Mouse (Mus musculus): ENCODE measurements around the gene Mcrip2. TPM values are rescaled to one million over a fixed set of nuclear protein-coding genes. Genes with fewer than 3 reads are reported as not detected.
A peak's percentile ranks its signal among the peaks of the same experiment; 100 is the strongest.

The Mcrip2 gene
- polyA plus RNA-seq, 1 experiment: 84.8 TPM

DNA sequence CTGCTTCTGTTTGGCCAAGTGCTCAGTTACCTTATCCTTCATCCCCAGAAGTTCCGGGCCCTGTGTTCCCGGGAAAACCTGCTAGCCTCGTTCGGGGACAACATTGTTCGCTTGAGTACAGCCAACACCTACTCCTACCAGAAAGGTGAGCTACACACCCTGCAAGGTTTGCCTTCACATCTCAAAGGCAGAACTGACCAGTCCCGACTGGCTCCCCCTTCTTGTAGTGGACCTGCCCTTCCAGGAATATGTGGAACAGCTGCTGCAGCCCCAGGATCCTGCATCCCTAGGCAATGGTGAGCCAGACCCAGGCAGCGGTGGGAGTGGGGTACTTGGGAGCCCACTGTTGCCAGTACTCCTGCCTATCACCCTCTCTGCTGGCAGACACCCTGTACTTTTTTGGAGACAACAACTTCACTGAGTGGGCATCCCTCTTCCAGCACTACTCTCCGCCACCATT is 39.0 kb downstream of the Mcrip2 start:
- 26% methylated on average over 8 of the region's 8 CpGs for WGBS
- TF ChIP-seq CTCF (IDR thresholded peaks at IDR 0.05; ENCODE audit: extremely low read depth, insufficient read length, insufficient replicate concordance, low read depth, low read length): no peak
- no peak for TF ChIP-seq POLR2A (IDR thresholded peaks at IDR 0.05; ENCODE audit: low read depth, low read length)
- peaks cover 32% of the 10 kb centered on the region for H3K4me1 ChIP-seq (ENCODE audit: control insufficient read depth, insufficient read depth, insufficient read length, low read length)
- peak overlapping the region; percentile 60 for H3K27ac ChIP-seq (ENCODE audit: insufficient read depth, low read depth, low read length)
- H3K27me3 ChIP-seq (ENCODE audit: control insufficient read depth, insufficient read depth, low read length): no peaks in the 10 kb centered on the region
- peak overlapping the region; percentile 63 for H3K4me3 ChIP-seq (ENCODE audit: low read depth, low read length)
- H3K36me3 ChIP-seq (ENCODE audit: control insufficient read depth, insufficient read depth, low read length): peaks cover 24% of the 10 kb centered on the region

DNA sequence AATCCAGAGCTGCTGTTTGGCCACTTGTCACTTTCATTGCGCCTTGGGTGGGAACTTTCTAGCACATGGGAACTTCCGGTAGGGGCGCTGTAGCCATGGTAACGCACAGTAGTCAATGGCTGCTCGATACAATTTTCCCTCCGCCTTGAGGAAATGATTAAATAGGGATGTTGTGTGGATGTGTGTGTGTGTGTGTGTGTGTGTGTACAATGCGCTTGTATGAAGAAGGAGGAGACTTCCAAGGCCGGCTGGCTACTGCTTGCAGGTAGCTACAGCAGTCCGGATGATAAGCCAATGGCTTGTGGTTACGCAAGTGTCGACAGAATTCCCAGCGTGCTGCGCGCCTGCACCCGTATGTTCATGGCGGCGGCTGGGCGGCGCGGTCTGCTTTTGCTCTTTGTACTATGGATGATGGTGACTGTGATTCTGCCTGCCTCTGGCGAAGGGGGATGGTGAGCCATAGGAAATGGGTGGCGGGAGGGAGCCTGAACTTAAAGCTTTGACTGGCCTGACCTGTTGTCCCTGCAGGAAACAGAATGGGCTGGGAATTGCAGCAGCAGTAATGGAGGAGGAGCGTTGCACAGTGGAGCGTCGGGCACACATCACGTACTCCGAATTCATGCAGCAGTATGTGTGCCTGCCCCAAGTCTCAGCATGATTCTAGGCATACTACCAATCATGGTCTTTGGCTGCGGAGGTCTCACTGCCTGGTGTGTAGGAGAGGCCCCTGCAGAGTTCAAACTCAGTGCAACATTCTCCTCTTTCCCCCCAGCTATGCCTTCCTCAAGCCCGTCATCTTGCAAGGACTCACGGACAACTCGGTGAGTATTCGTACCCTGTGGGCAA is 39.6 kb downstream of the Mcrip2 start, which contains the start of gene Jmjd8:
Jmjd8 (plus strand) TSS at position 156 of the 846 bp plus-strand sequence.
- whole genome bisulfite sequencing: under 1% methylated on average over 32 of the region's 32 CpGs

GRCm38 (mm10) chr17:25828223-25828594 is 40.4 kb downstream of the Mcrip2 start:
- WGBS: 84% methylated on average over 8 of the region's 8 CpGs

More for the DNA sequence above, 39.6 kb downstream of the Mcrip2 start, which contains the start of gene Jmjd8:
- Histone ChIP-seq H3K36me3 (ENCODE audit: control insufficient read depth, insufficient read depth, low read length) (peaks cover 24% of the 10 kb centered on the region), H3K4me1 (ENCODE audit: control insufficient read depth, insufficient read depth, insufficient read length, low read length) (peaks cover 33% of the 10 kb centered on the region), H3K27ac (ENCODE audit: insufficient read depth, low read depth, low read length) (peak within 1 kb of the TSS; percentile 60), H3K4me3 (ENCODE audit: low read depth, low read length) (peak within 1 kb of the TSS; percentile 63), H3K27me3 (ENCODE audit: control insufficient read depth, insufficient read depth, low read length) (no peaks in the 10 kb centered on the region)
- no peak for TF ChIP-seq POLR2A (IDR thresholded peaks at IDR 0.05; ENCODE audit: low read depth, low read length)
- TF ChIP-seq CTCF (IDR thresholded peaks at IDR 0.05; ENCODE audit: extremely low read depth, insufficient read length, insufficient replicate concordance, low read depth, low read length): peak; percentile 56; the same call in 1 of the 2 replicates

GRCm38 (mm10) chr17:25827546-25828222 is 40.9 kb downstream of the Mcrip2 start:
- WGBS: 94% methylated on average over 22 of the region's 22 CpGs
- peaks cover 32% of the 10 kb centered on the region for H3K4me1 ChIP-seq (ENCODE audit: control insufficient read depth, insufficient read depth, insufficient read length, low read length)

More at GRCm38 (mm10) chr17:25828223-25828594, 40.4 kb downstream of the Mcrip2 start:
- peak overlapping the region; percentile 63 for H3K4me3 ChIP-seq (ENCODE audit: low read depth, low read length)
- peaks cover 32% of the 10 kb centered on the region for H3K4me1 ChIP-seq (ENCODE audit: control insufficient read depth, insufficient read depth, insufficient read length, low read length)
- TF ChIP-seq POLR2A (IDR thresholded peaks at IDR 0.05; ENCODE audit: low read depth, low read length): no peak
- TF ChIP-seq CTCF (IDR thresholded peaks at IDR 0.05; ENCODE audit: extremely low read depth, insufficient read length, insufficient replicate concordance, low read depth, low read length): no peak
- H3K36me3 ChIP-seq (ENCODE audit: control insufficient read depth, insufficient read depth, low read length): peaks cover 24% of the 10 kb centered on the region
- peak overlapping the region; percentile 51 for H3K27ac ChIP-seq (ENCODE audit: insufficient read depth, low read depth, low read length)
- no peaks in the 10 kb centered on the region for H3K27me3 ChIP-seq (ENCODE audit: control insufficient read depth, insufficient read depth, low read length)

DNA sequence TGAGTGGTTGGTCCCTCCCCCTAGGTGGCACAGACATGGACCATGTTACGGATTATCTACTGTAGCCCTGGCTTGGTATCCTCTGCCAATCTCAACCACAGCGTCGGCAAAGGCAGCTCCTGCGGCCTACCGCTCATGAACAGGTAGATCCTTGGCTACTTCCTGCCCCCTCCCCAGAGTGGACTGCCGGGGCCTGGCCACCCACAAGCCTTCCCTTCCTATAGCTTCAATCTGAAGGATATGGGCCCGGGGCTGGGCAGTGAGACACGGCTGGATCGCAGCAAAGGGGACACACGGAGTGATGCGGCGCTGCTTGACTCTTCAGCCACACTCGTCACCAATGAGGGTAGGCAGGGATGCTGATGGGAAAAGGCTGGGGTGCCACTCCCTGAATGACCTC is 41.6 kb downstream of the Mcrip2 start:
- H3K36me3 ChIP-seq (ENCODE audit: control insufficient read depth, insufficient read depth, low read length): peaks cover 24% of the 10 kb centered on the region
- TF ChIP-seq CTCF (IDR thresholded peaks at IDR 0.05; ENCODE audit: extremely low read depth, insufficient read length, insufficient replicate concordance, low read depth, low read length) (no peak), POLR2A (IDR thresholded peaks at IDR 0.05; ENCODE audit: low read depth, low read length) (no peak)
- no peak overlapping the region for H3K4me3 ChIP-seq (ENCODE audit: low read depth, low read length)
- H3K27ac ChIP-seq (ENCODE audit: insufficient read depth, low read depth, low read length): no peak overlapping the region
- H3K27me3 ChIP-seq (ENCODE audit: control insufficient read depth, insufficient read depth, low read length): no peaks in the 10 kb centered on the region
- 96% methylated on average over 13 of the region's 13 CpGs for WGBS
- H3K4me1 ChIP-seq (ENCODE audit: control insufficient read depth, insufficient read depth, insufficient read length, low read length): peaks cover 32% of the 10 kb centered on the region

More at GRCm38 (mm10) chr17:25827546-25828222, 40.9 kb downstream of the Mcrip2 start:
- Histone ChIP-seq H3K27me3 (ENCODE audit: control insufficient read depth, insufficient read depth, low read length) (no peaks in the 10 kb centered on the region), H3K27ac (ENCODE audit: insufficient read depth, low read depth, low read length) (no peak overlapping the region), H3K36me3 (ENCODE audit: control insufficient read depth, insufficient read depth, low read length) (peaks cover 24% of the 10 kb centered on the region), H3K4me3 (ENCODE audit: low read depth, low read length) (no peak overlapping the region)
- TF ChIP-seq CTCF (IDR thresholded peaks at IDR 0.05; ENCODE audit: extremely low read depth, insufficient read length, insufficient replicate concordance, low read depth, low read length): no peak
- no peak for TF ChIP-seq POLR2A (IDR thresholded peaks at IDR 0.05; ENCODE audit: low read depth, low read length)

- Histone ChIP-seq H3K4me1 (ENCODE audit: control insufficient read depth, insufficient read depth, insufficient read length, low read length) (peaks cover 22% of the 10 kb centered on the region), H3K27me3 (ENCODE audit: control insufficient read depth, insufficient read depth, low read length) (no peaks in the 10 kb centered on the region), H3K27ac (ENCODE audit: insufficient read depth, low read depth, low read length) (no peak overlapping the region), H3K4me3 (ENCODE audit: low read depth, low read length) (no peak overlapping the region), H3K36me3 (ENCODE audit: control insufficient read depth, insufficient read depth, low read length) (peaks cover 18% of the 10 kb centered on the region)
- WGBS: 95% methylated on average over 27 of the region's 27 CpGs
- TF ChIP-seq POLR2A (IDR thresholded peaks at IDR 0.05; ENCODE audit: low read depth, low read length) (no peak), CTCF (IDR thresholded peaks at IDR 0.05; ENCODE audit: extremely low read depth, insufficient read length, insufficient replicate concordance, low read depth, low read length) (no peak)
Measured at GRCm38 (mm10) chr17:25825984-25826570, 42.5 kb downstream of the Mcrip2 start.

Data from small intestine, adult 2 months (tissue).